Mouse (Mus musculus) CH12.LX (cell line): ENCODE measurements around the gene Fbxo10. TPM values are rescaled to one million over a fixed set of nuclear protein-coding genes. Genes with fewer than 3 reads are reported as not detected.

ENCODE experiments used
- DNase-seq: peaks from one replicate; pipeline ENCODE4 v3.0.0-alpha.2; 2013; ENCODE audit errors: extremely low read depth
- H3K27ac ChIP-seq: 2 replicates; pipeline ENCODE4 v1.5.1; 2012; ENCODE audit warnings: low read depth, mild to moderate bottlenecking, control low read depth, moderate library complexity; ENCODE audit not compliant: insufficient read depth
- H3K27me3 ChIP-seq: replicated peaks from 2 replicates; pipeline ENCODE3; 2012; ENCODE audit warnings: inconsistent platforms
- H3K36me3 ChIP-seq, 2 experiments: replicated peaks in 1 of 2; 2 replicates each; pipeline versions ENCODE3 to v1.6.1; 2012; ENCODE audit warnings: inconsistent platforms in 1 of 2, low read length in 1 of 2, mild to moderate bottlenecking in 1 of 2, mixed read lengths in 1 of 2, moderate library complexity in 1 of 2; ENCODE audit not compliant: control insufficient read depth in 1 of 2, insufficient read depth in 1 of 2
- H3K4me1 ChIP-seq, 2 experiments: 2 replicates each; pipeline ENCODE4 v1.6.1; 2012; ENCODE audit warnings: inconsistent platforms in 1 of 2, moderate library complexity in 1 of 2; ENCODE audit not compliant: insufficient read depth in 2 of 2, control insufficient read depth in 1 of 2
- H3K4me2 ChIP-seq: 2 replicates; pipeline ENCODE4 v1.6.1; 2012; ENCODE audit warnings: low read depth, mild to moderate bottlenecking, control low read depth; ENCODE audit not compliant: poor library complexity, insufficient read depth, severe bottlenecking
- H3K4me3 ChIP-seq, 3 experiments: fragments of 150-350 bp in 1 of 3; sonication (generic) in 1 of 3; replicated peaks in 1 of 3; 2 replicates each; pipeline versions ENCODE3 to v1.5.1; 2011 to 2012; ENCODE audit warnings: low read depth in 2 of 3, low read length in 2 of 3, mild to moderate bottlenecking in 2 of 3, moderate library complexity in 2 of 3, control low read depth in 1 of 3, improper control_type of control experiment in 1 of 3, inconsistent platforms in 1 of 3, mixed read lengths in 1 of 3; ENCODE audit not compliant: poor library complexity in 1 of 3
- H3K79me2 ChIP-seq: replicated peaks from 2 replicates; pipeline ENCODE4 v1.6.1; 2012; ENCODE audit warnings: mild to moderate bottlenecking, moderate library complexity; ENCODE audit not compliant: control insufficient read depth, poor library complexity, insufficient read depth, severe bottlenecking; ENCODE audit errors: extremely low read depth
- H3K9ac ChIP-seq: 2 replicates; pipeline ENCODE4 v1.6.1; 2012; ENCODE audit warnings: low read depth, mild to moderate bottlenecking, control low read depth, moderate library complexity; ENCODE audit not compliant: insufficient read depth
- H3K9me3 ChIP-seq: replicated peaks from 2 replicates; pipeline ENCODE3; 2012; ENCODE audit warnings: low read length, inconsistent platforms, mixed read lengths
- BHLHE40 ChIP-seq: IDR thresholded peaks from 2 replicates; pipeline ENCODE4 v1.6.1; 2011; ENCODE audit warnings: mild to moderate bottlenecking, low read depth, low read length, improper control_type of control experiment
- CHD1 ChIP-seq: IDR thresholded peaks from 2 replicates; pipeline ENCODE4 v1.6.1; 2012; ENCODE audit warnings: low read depth, low read length, improper control_type of control experiment, inconsistent platforms
- CTCF ChIP-seq, 2 experiments: IDR thresholded peaks in 1 of 2; conservative IDR thresholded peaks in 1 of 2; 2 replicates each; pipeline ENCODE4 v1.5.1; 2011 to 2012; ENCODE audit warnings: low read depth in 2 of 2, low read length in 2 of 2, improper control_type of control experiment in 1 of 2, inconsistent platforms in 1 of 2, mild to moderate bottlenecking in 1 of 2, moderate library complexity in 1 of 2
- ELF1 ChIP-seq: IDR thresholded peaks from 2 replicates; pipeline ENCODE4 v1.6.1; 2014; ENCODE audit warnings: low read depth, mild to moderate bottlenecking, inconsistent platforms, low read length, improper control_type of control experiment
- EP300 ChIP-seq: IDR thresholded peaks from 2 replicates; pipeline ENCODE4 v1.6.1; 2011; ENCODE audit warnings: low read length, improper control_type of control experiment
- ETS1 ChIP-seq: conservative IDR thresholded peaks from 2 replicates; pipeline ENCODE4 v1.6.1; 2012; ENCODE audit warnings: low read depth, mild to moderate bottlenecking, inconsistent platforms, low read length, improper control_type of control experiment, moderate library complexity
- GABPA ChIP-seq: IDR thresholded peaks from 2 replicates; pipeline ENCODE4 v1.6.1; 2012; ENCODE audit warnings: low read depth, low read length, improper control_type of control experiment, inconsistent platforms; ENCODE audit not compliant: insufficient replicate concordance
- HCFC1 ChIP-seq: IDR thresholded peaks from 2 replicates; pipeline ENCODE4 v1.6.1; 2012; ENCODE audit warnings: low read depth, mild to moderate bottlenecking, inconsistent platforms, low read length, improper control_type of control experiment
- IRF4 ChIP-seq: IDR thresholded peaks from 2 replicates; pipeline ENCODE4 v1.6.1; 2014; ENCODE audit warnings: low read depth, mild to moderate bottlenecking, inconsistent platforms, low read length, improper control_type of control experiment
- JUN ChIP-seq: IDR thresholded peaks from 2 replicates; pipeline ENCODE4 v1.6.1; 2011; ENCODE audit warnings: low read depth, mild to moderate bottlenecking, low read length, improper control_type of control experiment, moderate library complexity; ENCODE audit not compliant: insufficient read depth
- JUND ChIP-seq: conservative IDR thresholded peaks from 2 replicates; pipeline ENCODE4 v1.6.1; 2011; ENCODE audit warnings: low read depth, low read length, improper control_type of control experiment
- KAT2A ChIP-seq: IDR thresholded peaks from 2 replicates; pipeline ENCODE4 v1.6.1; 2012; ENCODE audit warnings: low read length, improper control_type of control experiment, inconsistent platforms; ENCODE audit not compliant: insufficient replicate concordance
- MAFK ChIP-seq: IDR thresholded peaks from 2 replicates; pipeline ENCODE4 v1.6.1; 2011; ENCODE audit warnings: low read length, improper control_type of control experiment; ENCODE audit not compliant: insufficient replicate concordance
- MAZ ChIP-seq: IDR thresholded peaks from 2 replicates; pipeline ENCODE4 v1.6.1; 2012; ENCODE audit warnings: low read depth, mild to moderate bottlenecking, inconsistent platforms, low read length, improper control_type of control experiment, moderate library complexity
- MEF2A ChIP-seq: IDR thresholded peaks from 2 replicates; pipeline ENCODE4 v1.6.1; 2014; ENCODE audit warnings: low read depth, mild to moderate bottlenecking, inconsistent platforms, low read length, improper control_type of control experiment, borderline replicate concordance
- MYC ChIP-seq: IDR thresholded peaks from 2 replicates; pipeline ENCODE4 v1.6.1; 2011; ENCODE audit warnings: low read depth, mild to moderate bottlenecking, improper control_type of control experiment, low read length
- NELFE ChIP-seq: IDR thresholded peaks from 2 replicates; pipeline ENCODE4 v1.6.1; 2011; ENCODE audit warnings: low read depth, low read length, improper control_type of control experiment
- NRF1 ChIP-seq: IDR thresholded peaks from 2 replicates; pipeline ENCODE4 v1.6.1; 2014; ENCODE audit warnings: low read depth, mild to moderate bottlenecking, inconsistent platforms, low read length, improper control_type of control experiment, moderate library complexity
- PAX5 ChIP-seq: IDR thresholded peaks from 2 replicates; pipeline ENCODE4 v1.6.1; 2012; ENCODE audit warnings: low read length, inconsistent platforms, mixed read lengths
- RAD21 ChIP-seq: IDR thresholded peaks from 2 replicates; pipeline ENCODE4 v1.6.1; 2011; ENCODE audit warnings: low read depth, mild to moderate bottlenecking, low read length, improper control_type of control experiment, moderate library complexity
- RCOR1 ChIP-seq: conservative IDR thresholded peaks from 2 replicates; pipeline ENCODE4 v1.6.1; 2012; ENCODE audit warnings: low read depth, mild to moderate bottlenecking, inconsistent platforms, low read length, improper control_type of control experiment
- SIN3A ChIP-seq: IDR thresholded peaks from 2 replicates; pipeline ENCODE4 v1.6.1; 2012; ENCODE audit warnings: low read length, improper control_type of control experiment, inconsistent platforms
- SMC3 ChIP-seq: IDR thresholded peaks from 2 replicates; pipeline ENCODE4 v1.6.1; 2011; ENCODE audit warnings: low read depth, low read length, improper control_type of control experiment
- TBP ChIP-seq: conservative IDR thresholded peaks from 2 replicates; pipeline ENCODE4 v1.6.1; 2011; ENCODE audit warnings: low read depth, low read length, improper control_type of control experiment
- TCF12 ChIP-seq: IDR thresholded peaks from 2 replicates; pipeline ENCODE4 v1.6.1; 2014; ENCODE audit warnings: low read depth, mild to moderate bottlenecking, inconsistent platforms, low read length, improper control_type of control experiment
- UBTF ChIP-seq: IDR thresholded peaks from 2 replicates; pipeline ENCODE4 v1.6.1; 2012; ENCODE audit warnings: low read depth, mild to moderate bottlenecking, inconsistent platforms, low read length, improper control_type of control experiment, moderate library complexity
- USF1 ChIP-seq: IDR thresholded peaks from 2 replicates; pipeline ENCODE4 v1.6.1; 2014; ENCODE audit warnings: low read depth, mild to moderate bottlenecking, inconsistent platforms, low read length, improper control_type of control experiment
- USF2 ChIP-seq: conservative IDR thresholded peaks from 2 replicates; pipeline ENCODE4 v1.6.1; 2011; ENCODE audit warnings: low read depth, low read length, improper control_type of control experiment
- ZNF384 ChIP-seq: IDR thresholded peaks from 2 replicates; pipeline ENCODE4 v1.6.1; 2012; ENCODE audit warnings: low read depth, low read length, improper control_type of control experiment, inconsistent platforms
- dilution Hi-C: fragments of 300-500 bp; cut with MboI; formaldehyde crosslinking; loops from 2 replicates; pipeline ENCODE4 v1.14.3; 2020; ENCODE audit warnings: low sequenced_read_pairs; ENCODE audit not compliant: extremely low pct_unique_long_range_greater_than_20kb, extremely low pct_ligation_motif_present
- in situ Hi-C: fragments of 300-500 bp; cut with MboI; formaldehyde crosslinking; loops from 3 replicates; pipeline ENCODE4 v1.14.3; 2019; ENCODE audit warnings: low sequenced_read_pairs, low pct_ligation_motif_present, low pct_unique_long_range_greater_than_20kb, mixed read lengths
- polyA plus RNA-seq: library from polyadenylated mRNA; unstranded; fragments of >175 nt; gene quantifications from 2 replicates; pipeline ENCODE4 v1.2.1, GENCODE M21; 2012; ENCODE audit warnings: low read depth; ENCODE audit not compliant: insufficient read length
- total RNA-seq, 2 experiments: library from RNA; depleted of rRNA; stranded (reverse); fragments of 300-350 nt in 1 of 2; fragments of >200 nt in 1 of 2; gene quantifications; 2 replicates each; pipeline ENCODE4 v1.2.3; 2012 to 2014

The Fbxo10 gene
- total and polyA plus RNA-seq, 3 experiments: 0.39 to 1.4 (median 0.64) TPM

DNA sequence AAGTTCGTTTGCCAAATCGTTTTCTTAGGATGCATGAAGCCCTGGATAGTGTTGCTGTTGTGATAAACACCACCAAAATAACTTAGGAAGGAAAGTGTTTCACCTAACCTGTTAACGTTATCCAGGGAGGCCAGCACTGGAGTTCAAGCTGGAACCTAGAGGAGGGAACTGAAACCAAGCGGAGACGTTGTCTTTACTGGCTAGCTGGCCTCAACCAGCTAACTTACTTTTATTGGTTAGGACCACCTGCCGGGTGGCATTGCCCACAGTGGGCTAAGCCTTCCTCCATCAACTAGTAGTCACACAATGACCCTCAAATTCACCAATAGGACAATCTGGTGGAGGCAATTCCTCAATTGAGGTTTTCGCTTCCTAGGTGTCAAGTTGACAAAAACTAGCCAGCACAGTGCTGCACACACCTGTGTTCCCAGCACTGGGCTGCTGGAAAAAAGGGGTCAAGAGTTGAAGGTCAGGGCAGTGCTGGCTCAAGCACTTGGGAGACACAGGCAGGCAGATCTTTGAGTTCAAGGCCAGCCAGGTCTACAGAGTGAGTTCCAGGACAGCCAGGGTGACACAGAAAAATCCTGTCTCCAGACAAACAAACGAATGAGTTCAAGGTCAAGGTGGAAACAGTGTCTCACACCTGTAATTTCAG lies 24.2 kb upstream of the Fbxo10 start:
- Histone ChIP-seq H3K79me2 (peaks cover 26% of the 10 kb centered on the region), H3K27me3 (peaks cover 9% of the 10 kb centered on the region), H3K4me2 (peak overlapping the region; percentile 48), H3K27ac (no peak overlapping the region), H3K36me3 (peaks cover 14 to 24% of the 10 kb centered on the region in 2 experiments), H3K4me1 (peaks cover 14 to 17% of the 10 kb centered on the region in 2 experiments), H3K4me3 (peak overlapping the region in 2 of 3 experiments; percentile 7 to 98), H3K9me3 (no peaks in the 10 kb centered on the region), H3K9ac (peak overlapping the region; percentile 27; the same call in 1 of the 2 replicates)
- dilution Hi-C loops: no loop called here
- DNase-seq: no peak
- no peak for TF ChIP-seq MAFK
- no peak for TF ChIP-seq JUN
- TF ChIP-seq UBTF: no peak
- TF ChIP-seq BHLHE40: no peak
- no peak for TF ChIP-seq MYC
- TF ChIP-seq IRF4: peak; percentile 77
- no peak for TF ChIP-seq USF2
- TF ChIP-seq JUND: no peak
- TF ChIP-seq EP300: peak; percentile 67
- TF ChIP-seq MAZ: no peak
- no peak for TF ChIP-seq PAX5
- TF ChIP-seq SMC3: no peak
- in situ Hi-C loops: loop anchor here (5.0 to 10.0 kb wide), 2 partner anchors 169 to 296 kb away; partner anchors contain the start of gene Slc25a51

DNA sequence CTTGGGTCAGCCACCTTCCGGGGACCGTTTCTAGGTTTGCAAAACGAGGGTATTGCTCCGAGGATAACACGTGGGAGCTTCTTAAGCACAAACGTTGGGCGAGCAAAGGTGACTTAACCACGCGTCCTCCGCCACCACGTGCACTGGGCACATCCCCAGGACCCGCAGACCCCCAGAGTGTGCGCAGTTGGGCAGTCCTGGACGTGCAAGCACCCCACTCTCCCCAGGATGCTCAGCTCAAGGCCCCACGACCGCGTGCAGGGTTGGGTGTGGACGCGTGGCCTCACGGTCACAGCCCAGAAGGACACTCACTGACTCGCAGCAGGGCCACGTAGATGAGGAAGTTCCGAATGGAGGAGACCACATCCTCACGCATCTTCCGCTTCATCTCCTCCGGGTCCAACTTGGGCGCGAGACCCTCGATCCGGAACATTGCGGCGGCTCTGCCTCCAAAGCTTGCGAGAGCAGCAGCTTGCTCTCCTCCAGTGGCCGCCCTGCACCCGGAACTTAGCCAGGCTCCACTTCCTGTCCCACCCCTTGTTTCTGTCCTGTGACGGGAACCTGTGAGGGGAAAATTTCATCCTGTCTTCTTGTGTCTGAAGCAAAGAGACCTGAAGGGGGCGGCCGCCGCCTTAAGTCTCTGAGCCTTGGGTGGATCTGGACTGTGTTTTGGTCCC lies 23.3 kb upstream of the Fbxo10 start, which contains the start of gene Tomm5:
TSS of gene Tomm5 (minus strand) at position 514 of the 677 bp plus-strand sequence.
- Histone ChIP-seq H3K4me3 (peak within 1 kb of the TSS; percentile 96 to 99 (median 98)), H3K4me1 (peaks cover 14 to 17% of the 10 kb centered on the region in 2 experiments), H3K9me3 (no peaks in the 10 kb centered on the region), H3K27ac (peak within 1 kb of the TSS; percentile 16; the same call in 1 of the 2 replicates), H3K79me2 (peaks cover 26% of the 10 kb centered on the region), H3K36me3 (peaks cover 17 to 32% of the 10 kb centered on the region in 2 experiments), H3K27me3 (peaks cover 5% of the 10 kb centered on the region), H3K4me2 (peak within 1 kb of the TSS; percentile 63), H3K9ac (peak within 1 kb of the TSS; percentile 75)
- in situ Hi-C loops: loop anchor here (5.0 to 10.0 kb wide), 2 partner anchors 170 to 297 kb away; partner anchors contain the start of gene Slc25a51
- dilution Hi-C loops: no loop called here
- DNase-seq: peak; percentile 96
- peak; percentile 70 for TF ChIP-seq TCF12
- peak; percentile 23; the same call in 1 of the 2 replicates for TF ChIP-seq ETS1
- TF ChIP-seq NELFE: peak; percentile 88
- no peak for TF ChIP-seq BHLHE40
- peak; percentile 10; the same call in 1 of the 2 replicates for TF ChIP-seq GABPA
- TF ChIP-seq SIN3A: peak; percentile 96
- TF ChIP-seq CTCF (conservative IDR thresholded peaks at IDR 0.05 in 1 of 2, IDR thresholded peaks at IDR 0.05 in 1 of 2; ENCODE audit: low read depth in 2 of 2, low read length in 2 of 2): peak in 1 of 2 experiments; percentile 91; a peak in 2 of 4 replicates
- TF ChIP-seq MEF2A: no peak
- peak; percentile 82; the same call in 1 of the 2 replicates for TF ChIP-seq KAT2A
- TF ChIP-seq ELF1: peak; percentile 97
- TF ChIP-seq CHD1: 0 out of 2 replicates have a peak, but pooled peaks have one; percentile 29
- peak; percentile 22; the same call in 1 of the 2 replicates for TF ChIP-seq NRF1
- TF ChIP-seq RAD21: peak; percentile 83
- peak; percentile 62; the same call in 1 of the 2 replicates for TF ChIP-seq MAZ
- peak; percentile 90 for TF ChIP-seq HCFC1
- TF ChIP-seq TBP: peak; percentile 61; the same call in 1 of the 2 replicates
- TF ChIP-seq USF1: peak; percentile 8; the same call in 1 of the 2 replicates
- peak; percentile 72; the same call in 1 of the 2 replicates for TF ChIP-seq IRF4
- no peak for TF ChIP-seq ZNF384
- TF ChIP-seq MAFK: peak; percentile 47; the same call in 1 of the 2 replicates
- TF ChIP-seq RCOR1: no peak
